11 mouse cellular contexts compared by ENCODE assay signal in genomic region chr2:38354717-38355510, GRCm38 (mm10). TPM values are rescaled to one million over a fixed set of nuclear protein-coding genes. Genes with fewer than 3 reads are reported as not detected.
DNase-seq lines count a peak whose midpoint lies in the region; ATAC-seq lines count a peak whose summit lies in the region.
"Had no signal": no experiment of that assay in that cellular context is flagged by ENCODE, and none has a peak within 500 bp of the region (broad histone marks: within the 10 kb centered on the region; RNA-seq: fewer than 3 reads in every experiment).

No protein-coding gene starts in this region.

- DNase-seq in layer of hippocampus, postnatal 14 days (ENCODE audit: low spot score in 2 of 2) = peak; percentile 43 to 78
- DNase-seq in layer of hippocampus, adult 11-12 months (ENCODE audit: low spot score) = no peak
- DNase-seq in testis, postnatal 10 days (ENCODE audit: low spot score) = no peak
- no peak for DNase-seq in gastrocnemius, adult 8-10 months (ENCODE audit: low spot score in 2 of 2)
- DNase-seq: heart, postnatal 4 days; right cerebral cortex, postnatal 14 days had no signal

- no peaks in the 10 kb centered on the region for H3K36me3 ChIP-seq in embryonic facial prominence, embryonic 15.5 days
- peaks cover 1% of the 10 kb centered on the region for H3K36me3 ChIP-seq in limb, embryonic 13.5 days
- H3K36me3 ChIP-seq in neural tube, embryonic 15.5 days = no peaks in the 10 kb centered on the region
- H3K36me3 ChIP-seq in intestine, embryonic 16.5 days (ENCODE audit: control insufficient read depth, insufficient read depth, low read length) = no peaks in the 10 kb centered on the region

- H3K9me3 ChIP-seq in embryonic facial prominence, embryonic 15.5 days (replicated peaks) = no peaks in the 10 kb centered on the region
- no peaks in the 10 kb centered on the region for H3K9me3 ChIP-seq in limb, embryonic 13.5 days
- H3K9me3 ChIP-seq in neural tube, embryonic 15.5 days (replicated peaks) = no peaks in the 10 kb centered on the region
- no peaks in the 10 kb centered on the region for H3K9me3 ChIP-seq in intestine, embryonic 16.5 days (ENCODE audit: control insufficient read depth, low read length)

- H3K4me1 ChIP-seq in embryonic facial prominence, embryonic 15.5 days = peaks cover 50% of the 10 kb centered on the region
- peaks cover 75% of the 10 kb centered on the region for H3K4me1 ChIP-seq in limb, embryonic 13.5 days
- H3K4me1 ChIP-seq in neural tube, embryonic 15.5 days = peaks cover 49% of the 10 kb centered on the region
- H3K4me1 ChIP-seq in intestine, embryonic 16.5 days (ENCODE audit: control insufficient read depth, insufficient read depth, low read length) = peaks cover 29% of the 10 kb centered on the region

- peak overlapping the region; percentile 48 for H3K4me3 ChIP-seq in embryonic facial prominence, embryonic 15.5 days (replicated peaks)
- peak overlapping the region; percentile 70 for H3K4me3 ChIP-seq in limb, embryonic 13.5 days
- H3K4me3 ChIP-seq in neural tube, embryonic 15.5 days (replicated peaks) = 0 out of 2 replicates have a peak overlapping the region, but pooled peaks have one; percentile 4
- H3K4me3 ChIP-seq in intestine, embryonic 16.5 days (ENCODE audit: low read length) = no peak overlapping the region

- H3K4me2 ChIP-seq in embryonic facial prominence, embryonic 15.5 days (replicated peaks) = 0 out of 2 replicates have a peak overlapping the region, but pooled peaks have one; percentile 15
- peak overlapping the region; percentile 82 for H3K4me2 ChIP-seq in limb, embryonic 13.5 days (replicated peaks)
- no peak overlapping the region for H3K4me2 ChIP-seq in neural tube, embryonic 15.5 days
- H3K4me2 ChIP-seq in intestine, embryonic 16.5 days (ENCODE audit: low read depth, low read length) = no peak overlapping the region

- H3K27me3 ChIP-seq in embryonic facial prominence, embryonic 15.5 days = peaks cover 98% of the 10 kb centered on the region
- peaks cover 79% of the 10 kb centered on the region for H3K27me3 ChIP-seq in limb, embryonic 13.5 days
- H3K27me3 ChIP-seq in neural tube, embryonic 15.5 days (replicated peaks) = peaks cover 95% of the 10 kb centered on the region
- H3K27me3 ChIP-seq in intestine, embryonic 16.5 days (replicated peaks; ENCODE audit: control insufficient read depth, insufficient read depth, low read length) = peaks cover 92% of the 10 kb centered on the region

- ATAC-seq in embryonic facial prominence, embryonic 15.5 days (ENCODE audit: insufficient number of reproducible peaks, low FRiP score, low TSS enrichment, low read depth) = no peak
- ATAC-seq in limb, embryonic 13.5 days (ENCODE audit: low FRiP score, low read depth) = no peak
- no peak for ATAC-seq in neural tube, embryonic 15.5 days (ENCODE audit: low FRiP score)
- ATAC-seq in intestine, embryonic 16.5 days = no peak

- no peak overlapping the region for H3K27ac ChIP-seq in embryonic facial prominence, embryonic 15.5 days (replicated peaks)
- 0 out of 2 replicates have a peak overlapping the region, but pooled peaks have one; percentile 28 for H3K27ac ChIP-seq in limb, embryonic 13.5 days
- no peak overlapping the region for H3K27ac ChIP-seq in neural tube, embryonic 15.5 days (replicated peaks)
- H3K27ac ChIP-seq in intestine, embryonic 16.5 days (ENCODE audit: low read length) = no peak overlapping the region

- no peak overlapping the region for H3K9ac ChIP-seq in embryonic facial prominence, embryonic 15.5 days
- H3K9ac ChIP-seq in limb, embryonic 13.5 days = peak overlapping the region; percentile 73
- H3K9ac ChIP-seq in neural tube, embryonic 15.5 days (replicated peaks) = no peak overlapping the region
- no peak overlapping the region for H3K9ac ChIP-seq in intestine, embryonic 16.5 days (ENCODE audit: low read depth, low read length)

- 3% methylated on average over 34 of the region's 34 CpGs for WGBS in embryonic facial prominence, embryonic 15.5 days
- WGBS in limb, embryonic 13.5 days = 1% methylated on average over 34 of the region's 34 CpGs
- WGBS in neural tube, embryonic 15.5 days = under 1% methylated on average over 34 of the region's 34 CpGs
- 2% methylated on average over 34 of the region's 34 CpGs for WGBS in intestine, embryonic 16.5 days

RNA-seq across cellular contexts. Expression of gene Lhx2, which starts 15.8 kb away (rescaled TPM):
- total RNA-seq in layer of hippocampus, postnatal 14 days (2021) = 100 to 1,000 TPM in 1 of 2 experiments, 10 to 100 TPM in 1; 96.7 to 100 TPM
- 17.1 and 19.6 TPM in 2 replicates for polyA plus RNA-seq in embryonic facial prominence, embryonic 15.5 days (2015; fragmentation: Nextera tagmentation; extraction: Ambion mirVana)
- 15.4 and 17.4 TPM in 2 replicates for polyA plus RNA-seq in limb, embryonic 13.5 days (2015; fragmentation: Nextera tagmentation; extraction: Ambion mirVana)
- 1.6 and 3.0 TPM in 2 replicates for polyA plus RNA-seq in neural tube, embryonic 15.5 days (2015; fragmentation: Nextera tagmentation; extraction: Ambion mirVana)
- polyA plus RNA-seq in intestine, embryonic 16.5 days (2015; fragmentation: Nextera tagmentation; extraction: Ambion mirVana) = 0.05 TPM in 1 of 2 replicates, not detected in the other
- total RNA-seq in gastrocnemius, adult 8-10 months (2022) = under 1 TPM in 3 of 4 experiments, not detected in 1; 0.09 to 0.32 (median 0.15) TPM
- polyA plus RNA-seq: lung, embryonic 16.5 days had no signal

Comparison
In these comparisons a context has a peak if more than half of its experiments do, and no peak if none do; other contexts are left out.
1. DNase-seq: peak in layer of hippocampus, postnatal 14 days (2 of 2); none in layer of hippocampus, adult 11-12 months (single experiment), testis, postnatal 10 days (single experiment) and gastrocnemius, adult 8-10 months (0 of 2).
2. H3K4me2 ChIP-seq: peak in embryonic facial prominence, embryonic 15.5 days (single experiment) and limb, embryonic 13.5 days (single experiment); none in neural tube, embryonic 15.5 days (single experiment) and intestine, embryonic 16.5 days (single experiment).